Comparison of ENCODE assay signal across 9 mouse cellular contexts in the genomic region with DNA sequence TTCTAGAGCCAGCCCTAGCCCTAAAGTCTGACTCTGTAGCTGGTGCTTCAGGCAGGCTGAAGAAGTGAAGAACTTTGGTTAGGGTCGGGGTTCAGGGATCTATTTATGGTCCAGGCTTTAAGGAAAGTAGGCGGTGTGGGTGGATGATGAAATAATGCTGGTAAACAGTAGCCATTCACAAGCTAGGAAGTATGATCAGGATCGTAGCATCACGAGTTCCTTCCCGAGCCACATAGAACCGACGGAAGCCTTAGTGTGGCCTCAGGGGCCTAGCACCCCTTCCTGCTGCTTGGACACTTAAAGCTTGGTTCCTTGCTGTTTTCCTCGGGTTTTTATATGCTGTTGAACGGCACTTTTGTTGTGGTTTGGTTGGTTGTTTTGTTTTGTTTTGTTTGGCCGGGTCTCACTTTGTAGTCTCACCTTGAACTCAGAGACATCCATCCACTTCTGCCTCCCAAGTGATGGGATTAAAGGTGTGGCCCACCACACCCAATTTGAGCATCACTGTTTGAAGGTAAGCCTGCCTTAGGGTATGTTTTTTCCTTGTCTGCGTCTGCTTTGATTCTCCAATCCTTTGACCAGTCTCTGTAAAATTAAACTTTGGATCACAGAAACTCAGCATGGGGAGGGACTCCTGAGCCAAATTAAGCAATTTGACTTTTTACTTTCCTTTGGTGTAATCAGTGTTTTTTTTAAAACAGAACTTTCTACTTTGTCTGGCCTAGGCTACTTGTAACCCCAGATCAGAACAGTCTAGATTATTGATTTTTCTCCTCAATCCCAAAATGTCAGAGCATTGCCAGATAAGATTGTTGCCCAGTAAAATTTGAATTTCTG. TPM values are rescaled to one million over a fixed set of nuclear protein-coding genes. Genes with fewer than 3 reads are reported as not detected.
DNase-seq lines count a peak whose midpoint lies in the region; ATAC-seq and TF ChIP-seq lines count a peak whose summit lies in the region.
"Had no signal": no experiment of that assay in that cellular context is flagged by ENCODE, and none has a peak within 500 bp of the region (broad histone marks: within the 10 kb centered on the region; RNA-seq: fewer than 3 reads in every experiment).

No protein-coding gene starts in this region.

- H3K4me3 ChIP-seq in embryonic facial prominence, embryonic 12.5 days: no peak overlapping the region
- no peak overlapping the region for H3K4me3 ChIP-seq in embryonic facial prominence, embryonic 10.5 days
- no peak overlapping the region for H3K4me3 ChIP-seq in liver, embryonic 13.5 days (replicated peaks)
- H3K4me3 ChIP-seq in liver, embryonic 11.5 days (ENCODE audit: low read depth, low read length): no peak overlapping the region
- peak overlapping the region; percentile 82 for H3K4me3 ChIP-seq in heart, embryonic 13.5 days
- peak overlapping the region; percentile 76 for H3K4me3 ChIP-seq in midbrain, postnatal 0 days (ENCODE audit: low read depth, low read length)

- H3K27ac ChIP-seq in embryonic facial prominence, embryonic 12.5 days: no peak overlapping the region
- H3K27ac ChIP-seq in embryonic facial prominence, embryonic 10.5 days (replicated peaks): no peak overlapping the region
- no peak overlapping the region for H3K27ac ChIP-seq in liver, embryonic 13.5 days
- no peak overlapping the region for H3K27ac ChIP-seq in liver, embryonic 11.5 days (ENCODE audit: low read depth, low read length)
- H3K27ac ChIP-seq in heart, embryonic 13.5 days (replicated peaks): no peak overlapping the region
- no peak overlapping the region for H3K27ac ChIP-seq in midbrain, postnatal 0 days (ENCODE audit: low read depth, low read length)

- WGBS in embryonic facial prominence, embryonic 12.5 days: 69% methylated on average over 11 of the region's 11 CpGs
- 72% methylated on average over 11 of the region's 11 CpGs for WGBS in embryonic facial prominence, embryonic 10.5 days
- WGBS in liver, embryonic 13.5 days (ENCODE audit: insufficient replicate concordance): 50% methylated on average over 11 of the region's 11 CpGs
- WGBS in liver, embryonic 11.5 days: 64% methylated on average over 11 of the region's 11 CpGs
- 63% methylated on average over 11 of the region's 11 CpGs for WGBS in heart, embryonic 13.5 days
- WGBS in midbrain, postnatal 0 days: 69% methylated on average over 11 of the region's 11 CpGs

- no peak for DNase-seq in embryonic facial prominence, embryonic 10.5 days (ENCODE audit: low spot score)
- no peak for DNase-seq in liver, embryonic 13.5 days
- no peak for DNase-seq in liver, embryonic 11.5 days (ENCODE audit: low spot score)
- DNase-seq in midbrain, postnatal 0 days (ENCODE audit: low spot score): no peak
- DNase-seq in embryo, embryonic 9.5 days (ENCODE audit: extremely low spot score): no peak
- DNase-seq in urinary bladder, postnatal 10 days (ENCODE audit: low spot score): no peak

- no peaks in the 10 kb centered on the region for H3K36me3 ChIP-seq in embryonic facial prominence, embryonic 12.5 days
- H3K36me3 ChIP-seq in embryonic facial prominence, embryonic 10.5 days (replicated peaks): no peaks in the 10 kb centered on the region
- H3K36me3 ChIP-seq in liver, embryonic 13.5 days: no peaks in the 10 kb centered on the region
- no peaks in the 10 kb centered on the region for H3K36me3 ChIP-seq in liver, embryonic 11.5 days (ENCODE audit: control insufficient read depth, insufficient read depth, low read length)
- peaks cover 4% of the 10 kb centered on the region; the same call in 1 of the 2 replicates for H3K36me3 ChIP-seq in heart, embryonic 13.5 days
- H3K36me3 ChIP-seq in midbrain, postnatal 0 days (ENCODE audit: insufficient read depth, low read length): peaks cover 2% of the 10 kb centered on the region; the same call in 1 of the 2 replicates

- 0 out of 2 replicates have a peak overlapping the region, but pooled peaks have one; percentile 13 for H3K4me2 ChIP-seq in embryonic facial prominence, embryonic 12.5 days (replicated peaks)
- 0 out of 2 replicates have a peak overlapping the region, but pooled peaks have one; percentile 12 for H3K4me2 ChIP-seq in liver, embryonic 13.5 days
- H3K4me2 ChIP-seq in liver, embryonic 11.5 days: no peak overlapping the region
- H3K4me2 ChIP-seq in heart, embryonic 13.5 days: peak overlapping the region; percentile 86
- peak overlapping the region; percentile 89 for H3K4me2 ChIP-seq in midbrain, postnatal 0 days (ENCODE audit: low read depth, low read length, poor library complexity, severe bottlenecking)

- H3K4me1 ChIP-seq in embryonic facial prominence, embryonic 12.5 days: peaks cover 11% of the 10 kb centered on the region; the same call in 1 of the 2 replicates
- H3K4me1 ChIP-seq in embryonic facial prominence, embryonic 10.5 days: peaks cover 19% of the 10 kb centered on the region
- peaks cover 8% of the 10 kb centered on the region for H3K4me1 ChIP-seq in liver, embryonic 13.5 days (replicated peaks)
- no peaks in the 10 kb centered on the region for H3K4me1 ChIP-seq in liver, embryonic 11.5 days (replicated peaks; ENCODE audit: control insufficient read depth, insufficient read depth, low read length)
- H3K4me1 ChIP-seq in heart, embryonic 13.5 days: peaks cover 23% of the 10 kb centered on the region
- H3K4me1 ChIP-seq in midbrain, postnatal 0 days (ENCODE audit: insufficient read depth, low read length): peaks cover 11% of the 10 kb centered on the region

- TF ChIP-seq CTCF in midbrain, postnatal 0 days (IDR thresholded peaks at IDR 0.05): no peak

- H3K9ac ChIP-seq in embryonic facial prominence, embryonic 12.5 days: no peak overlapping the region
- H3K9ac ChIP-seq in liver, embryonic 13.5 days: no peak overlapping the region
- no peak overlapping the region for H3K9ac ChIP-seq in liver, embryonic 11.5 days (ENCODE audit: low read depth, low read length)
- peak overlapping the region; percentile 65 for H3K9ac ChIP-seq in heart, embryonic 13.5 days
- H3K9ac ChIP-seq in midbrain, postnatal 0 days (replicated peaks; ENCODE audit: low read length, poor library complexity, severe bottlenecking): no peak overlapping the region; the same call in 1 of the 2 replicates

- H3K9me3 ChIP-seq in embryonic facial prominence, embryonic 12.5 days: no peaks in the 10 kb centered on the region
- no peaks in the 10 kb centered on the region for H3K9me3 ChIP-seq in embryonic facial prominence, embryonic 10.5 days
- H3K9me3 ChIP-seq in liver, embryonic 13.5 days (replicated peaks): no peaks in the 10 kb centered on the region
- H3K9me3 ChIP-seq in liver, embryonic 11.5 days (ENCODE audit: control insufficient read depth, low read length): no peaks in the 10 kb centered on the region
- no peaks in the 10 kb centered on the region for H3K9me3 ChIP-seq in heart, embryonic 13.5 days
- no peaks in the 10 kb centered on the region for H3K9me3 ChIP-seq in midbrain, postnatal 0 days (ENCODE audit: low read length)

- H3K27me3 ChIP-seq in embryonic facial prominence, embryonic 12.5 days: peaks cover 7% of the 10 kb centered on the region; the same call in 1 of the 2 replicates
- H3K27me3 ChIP-seq in embryonic facial prominence, embryonic 10.5 days (replicated peaks; ENCODE audit: low read depth, poor library complexity, severe bottlenecking): peaks cover 34% of the 10 kb centered on the region
- peaks cover 31% of the 10 kb centered on the region for H3K27me3 ChIP-seq in liver, embryonic 13.5 days
- peaks cover 27% of the 10 kb centered on the region for H3K27me3 ChIP-seq in liver, embryonic 11.5 days (replicated peaks; ENCODE audit: control insufficient read depth, insufficient read depth, low read length)
- peaks cover 5% of the 10 kb centered on the region for H3K27me3 ChIP-seq in heart, embryonic 13.5 days (replicated peaks)
- no peaks in the 10 kb centered on the region for H3K27me3 ChIP-seq in midbrain, postnatal 0 days (ENCODE audit: insufficient read depth, low read length)

- ATAC-seq in embryonic facial prominence, embryonic 12.5 days (ENCODE audit: insufficient number of reproducible peaks, insufficient read depth, low FRiP score, low TSS enrichment): no peak
- no peak for ATAC-seq in liver, embryonic 13.5 days (ENCODE audit: low read depth)
- ATAC-seq in liver, embryonic 11.5 days (replicated peaks; ENCODE audit: low FRiP score): no peak
- no peak for ATAC-seq in heart, embryonic 13.5 days (ENCODE audit: extremely low read depth, insufficient number of reproducible peaks, low FRiP score, low TSS enrichment)
- no peak for ATAC-seq in midbrain, postnatal 0 days (ENCODE audit: low FRiP score)

RNA-seq across cellular contexts. Expression of gene Rusc2, which starts 1.7 kb away (rescaled TPM):
- polyA plus RNA-seq in embryonic facial prominence, embryonic 12.5 days (2016; fragmentation: Nextera tagmentation; extraction: Ambion mirVana): 15.7 and 18.1 TPM in 2 replicates
- polyA plus RNA-seq in embryonic facial prominence, embryonic 10.5 days (2016; fragmentation: Nextera tagmentation; extraction: Ambion mirVana): 9.5 and 10.9 TPM in 2 replicates
- polyA plus RNA-seq in liver, embryonic 13.5 days (2015; fragmentation: Nextera tagmentation; extraction: Ambion mirVana): 0.75 and 0.82 TPM in 2 replicates
- polyA plus RNA-seq in liver, embryonic 11.5 days (2014; fragmentation: Nextera tagmentation; extraction: Ambion mirVana): 1.4 and 2.0 TPM in 2 replicates
- polyA plus RNA-seq in heart, embryonic 13.5 days (2015; fragmentation: Nextera tagmentation; extraction: Ambion mirVana): 9.9 and 13.9 TPM in 2 replicates
- total RNA-seq in midbrain, postnatal 0 days (2014; rRNA removed): 156 and 200 TPM in 2 replicates
- polyA plus RNA-seq in midbrain, postnatal 0 days (2015; fragmentation: Nextera tagmentation; extraction: Ambion mirVana): 77.7 and 78.9 TPM in 2 replicates
- total RNA-seq: CH12.LX had no signal

RNA-seq across cellular contexts. Expression of gene Fam166b, which starts 45.5 kb away (rescaled TPM):
- 0.27 TPM in 1 of 2 replicates, not detected in the other for polyA plus RNA-seq in embryonic facial prominence, embryonic 12.5 days (2016; fragmentation: Nextera tagmentation; extraction: Ambion mirVana)
- polyA plus RNA-seq in embryonic facial prominence, embryonic 10.5 days (2016; fragmentation: Nextera tagmentation; extraction: Ambion mirVana): 0.11 TPM in 1 of 2 replicates, not detected in the other
- polyA plus RNA-seq in liver, embryonic 13.5 days (2015; fragmentation: Nextera tagmentation; extraction: Ambion mirVana): not detected in 2 replicates
- not detected in 2 replicates for polyA plus RNA-seq in liver, embryonic 11.5 days (2014; fragmentation: Nextera tagmentation; extraction: Ambion mirVana)
- polyA plus RNA-seq in heart, embryonic 13.5 days (2015; fragmentation: Nextera tagmentation; extraction: Ambion mirVana): 0.11 TPM in 1 of 2 replicates, not detected in the other
- total RNA-seq in midbrain, postnatal 0 days (2014; rRNA removed): 1.7 and 2.8 TPM in 2 replicates
- polyA plus RNA-seq in midbrain, postnatal 0 days (2015; fragmentation: Nextera tagmentation; extraction: Ambion mirVana): 1.6 and 2.2 TPM in 2 replicates
- total RNA-seq: CH12.LX had no signal

RNA-seq across cellular contexts. Expression of gene Tesk1, which starts 58.3 kb away (rescaled TPM):
- 15.4 and 16.5 TPM in 2 replicates for polyA plus RNA-seq in embryonic facial prominence, embryonic 12.5 days (2016; fragmentation: Nextera tagmentation; extraction: Ambion mirVana)
- polyA plus RNA-seq in embryonic facial prominence, embryonic 10.5 days (2016; fragmentation: Nextera tagmentation; extraction: Ambion mirVana): 6.9 and 9.2 TPM in 2 replicates
- polyA plus RNA-seq in liver, embryonic 13.5 days (2015; fragmentation: Nextera tagmentation; extraction: Ambion mirVana): 0.95 and 0.98 TPM in 2 replicates
- polyA plus RNA-seq in liver, embryonic 11.5 days (2014; fragmentation: Nextera tagmentation; extraction: Ambion mirVana): 4.3 TPM in 2 replicates
- 3.8 and 4.0 TPM in 2 replicates for polyA plus RNA-seq in heart, embryonic 13.5 days (2015; fragmentation: Nextera tagmentation; extraction: Ambion mirVana)
- total RNA-seq in midbrain, postnatal 0 days (2014; rRNA removed): 141 and 184 TPM in 2 replicates
- polyA plus RNA-seq in midbrain, postnatal 0 days (2015; fragmentation: Nextera tagmentation; extraction: Ambion mirVana): 17.2 and 18.9 TPM in 2 replicates

Comparison
In these comparisons a context has a peak if more than half of its experiments do, and no peak if none do; other contexts are left out.
1. H3K4me3 ChIP-seq: peak in heart, embryonic 13.5 days (single experiment) and midbrain, postnatal 0 days (single experiment); none in embryonic facial prominence, embryonic 12.5 days (single experiment), embryonic facial prominence, embryonic 10.5 days (single experiment), liver, embryonic 13.5 days (single experiment) and liver, embryonic 11.5 days (single experiment).